Mouse (Mus musculus) heart, embryonic 11.5 days (tissue): ENCODE measurements around the gene Grin2c. TPM values are rescaled to one million over a fixed set of nuclear protein-coding genes. Genes with fewer than 3 reads are reported as not detected.
A peak's percentile ranks its signal among the peaks of the same experiment; 100 is the strongest.

Source experiments
- ATAC-seq: fragments of 200-750 bp; cut with Nextera tagmentation; replicated peaks from 2 replicates; pipeline ENCODE4 v1.8.0; 2017; ENCODE audit warnings: moderate library complexity; ENCODE audit not compliant: insufficient number of reproducible peaks, low FRiP score, low TSS enrichment
- H3K27ac ChIP-seq: fragments of 300-500 bp; sonication (generic); 2 replicates; pipeline ENCODE4 v1.5.1; 2014; ENCODE audit warnings: mild to moderate bottlenecking, low read depth, low read length
- H3K27me3 ChIP-seq: fragments of 300-500 bp; sonication (generic); 2 replicates; pipeline ENCODE4 v1.6.1; 2014; ENCODE audit warnings: mild to moderate bottlenecking, low read length, mixed read lengths; ENCODE audit not compliant: control insufficient read depth, insufficient read depth
- H3K36me3 ChIP-seq: fragments of 300-500 bp; sonication (generic); 2 replicates; pipeline ENCODE4 v1.6.1; 2014; ENCODE audit warnings: mild to moderate bottlenecking, low read length, moderate library complexity, mixed read lengths; ENCODE audit not compliant: control insufficient read depth, insufficient read depth
- H3K4me1 ChIP-seq: fragments of 300-500 bp; sonication (generic); 2 replicates; pipeline ENCODE4 v1.6.1; 2014; ENCODE audit warnings: low read length; ENCODE audit not compliant: control insufficient read depth, insufficient read depth
- H3K4me2 ChIP-seq: fragments of 300-500 bp; sonication (generic); 2 replicates; pipeline ENCODE4 v1.6.1; 2014; ENCODE audit warnings: mild to moderate bottlenecking, moderate library complexity
- H3K4me3 ChIP-seq: fragments of 300-500 bp; sonication (generic); 2 replicates; pipeline ENCODE4 v1.5.1; 2014; ENCODE audit warnings: low read depth, low read length
- H3K9ac ChIP-seq: fragments of 300-500 bp; sonication (generic); 2 replicates; pipeline ENCODE4 v1.6.1; 2014; ENCODE audit warnings: mild to moderate bottlenecking, low read depth, low read length, moderate library complexity
- H3K9me3 ChIP-seq: fragments of 300-500 bp; sonication (generic); replicated peaks from 2 replicates; pipeline ENCODE4 v1.6.1; 2016; ENCODE audit warnings: low read length; ENCODE audit not compliant: control insufficient read depth
- WGBS: fragments of 180-500 bp; shearing (Covaris S2); extraction: QIAGEN DNeasy Blood & Tissue Kit; methylation state at CpG from one replicate; pipeline ENCODE4 v1.1.7; 2014; ENCODE audit not compliant: insufficient replicate concordance; 5-methylcytosine and 5-hydroxymethylcytosine counted together
- polyA plus RNA-seq: library from polyadenylated mRNA; unstranded; fragments of >200 nt; fragmentation: Nextera tagmentation; extraction: Ambion mirVana; gene quantifications from 2 replicates; pipeline ENCODE4 v1.2.1, GENCODE M21; 2014

The Grin2c gene
- polyA plus RNA-seq, 1 experiment from 2014 or later = 0.13 TPM

DNA sequence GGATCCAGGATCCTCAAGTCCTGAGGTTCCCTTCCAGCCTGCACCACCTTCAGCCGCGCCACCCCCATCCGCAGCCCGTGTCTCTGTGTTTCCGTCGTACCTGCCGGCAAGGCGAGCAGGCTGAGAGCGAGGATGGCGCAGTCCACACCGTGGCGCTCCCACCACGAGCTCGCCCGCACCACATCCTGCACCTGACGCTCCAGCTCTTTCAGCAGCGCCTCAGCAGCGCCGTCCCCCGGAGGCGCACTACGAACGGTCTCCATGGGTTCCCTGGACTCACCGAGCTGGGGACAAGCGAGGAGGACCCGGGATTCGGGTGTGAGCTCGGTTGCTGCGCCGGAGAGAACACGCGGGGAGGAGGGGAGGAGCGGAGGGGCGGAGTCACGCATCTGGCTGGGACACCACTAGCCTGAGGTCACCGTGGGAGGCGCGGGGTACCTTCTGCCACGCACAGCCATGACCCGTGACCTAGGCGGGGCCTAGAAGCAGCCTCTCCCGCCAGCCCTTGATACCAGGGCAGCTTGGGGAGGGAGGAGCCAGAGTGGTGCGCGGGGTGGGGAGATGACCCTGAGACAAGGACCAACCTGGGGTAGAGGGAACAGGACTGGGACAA lies 30.3 kb upstream of the Grin2c start, which contains the start of gene Fads6:
Gene Fads6, minus strand, starts transcription at position 450 of the 613 bp plus-strand sequence.
- Histone ChIP-seq H3K36me3 (no peaks in the 10 kb centered on the region), H3K27me3 (peaks cover 36% of the 10 kb centered on the region), H3K27ac (no peak within 1 kb of the TSS), H3K4me3 (peak within 1 kb of the TSS; percentile 40), H3K4me2 (peak within 1 kb of the TSS; percentile 75), H3K9ac (peak within 1 kb of the TSS; percentile 11), H3K4me1 (peaks cover 4% of the 10 kb centered on the region; the same call in 1 of the 2 replicates), H3K9me3 (no peaks in the 10 kb centered on the region)
- ATAC-seq = 0 out of 2 replicates have a peak, but pooled peaks have one; percentile 33
- 1% methylated on average over 44 of the region's 44 CpGs for WGBS

DNA sequence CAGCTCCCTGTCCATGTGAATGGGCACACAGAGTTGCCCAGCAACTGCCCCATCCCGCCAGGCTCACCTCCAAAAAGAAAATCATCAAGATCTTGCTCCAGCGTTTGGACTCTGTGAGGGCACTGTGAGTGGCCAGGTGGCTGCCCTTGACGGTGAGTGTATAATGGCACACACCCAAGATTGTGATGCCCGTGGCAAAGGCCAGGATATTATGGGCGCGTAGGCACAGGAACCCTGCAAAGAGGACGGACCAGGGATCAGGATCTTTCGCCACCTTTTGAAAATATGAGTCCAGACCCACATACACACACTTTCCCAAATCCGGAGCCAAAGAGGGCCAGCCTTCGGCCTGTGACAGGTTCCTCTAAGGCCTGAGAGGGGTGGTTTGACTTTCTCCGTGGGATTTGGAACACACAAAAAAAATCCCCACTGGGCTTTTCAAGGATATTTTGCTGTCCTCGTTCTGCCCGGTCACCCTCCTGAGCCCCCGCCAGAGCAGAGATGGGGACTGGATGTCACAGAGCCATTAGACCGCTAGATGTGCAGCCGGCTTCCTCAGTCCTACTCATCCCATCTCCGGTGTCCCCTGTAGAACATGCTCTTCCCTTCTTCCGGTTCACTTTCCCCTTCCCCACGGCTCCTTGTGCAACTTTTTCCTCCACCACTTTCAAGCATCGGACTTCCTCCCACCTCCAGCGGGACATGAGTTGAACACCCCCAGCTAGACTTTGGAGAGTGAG lies 29.6 kb upstream of the Grin2c start:
- ATAC-seq = no peak
- Histone ChIP-seq H3K27me3 (peaks cover 36% of the 10 kb centered on the region), H3K4me1 (peaks cover 4% of the 10 kb centered on the region; the same call in 1 of the 2 replicates), H3K4me3 (peak overlapping the region; percentile 40), H3K36me3 (no peaks in the 10 kb centered on the region), H3K9me3 (no peaks in the 10 kb centered on the region), H3K27ac (no peak overlapping the region), H3K9ac (peak overlapping the region; percentile 11), H3K4me2 (peak overlapping the region; percentile 75)
- WGBS = 51% methylated on average over 21 of the region's 21 CpGs

DNA sequence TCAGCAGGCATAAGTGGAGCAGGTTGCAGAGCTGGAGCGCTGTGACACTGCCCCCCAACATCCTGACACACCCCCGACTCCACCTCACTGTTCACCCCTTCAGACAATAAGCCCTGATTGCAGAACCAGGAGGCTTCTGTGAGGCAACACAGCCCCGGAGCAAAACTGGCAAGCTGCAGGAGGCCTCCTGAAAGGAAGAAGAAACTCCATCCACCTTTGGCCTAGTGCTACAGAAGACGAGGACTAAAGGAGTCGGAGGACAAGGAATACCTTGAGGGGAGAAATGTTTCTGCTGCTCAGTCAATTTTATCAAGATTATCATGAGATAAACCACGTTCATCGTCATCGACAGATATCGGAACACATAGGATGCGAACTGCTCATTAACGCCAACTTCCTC lies 28.9 kb upstream of the Grin2c start:
- H3K36me3 ChIP-seq = no peaks in the 10 kb centered on the region
- peaks cover 36% of the 10 kb centered on the region for H3K27me3 ChIP-seq
- WGBS = 84% methylated on average over 11 of the region's 11 CpGs
- peaks cover 4% of the 10 kb centered on the region; the same call in 1 of the 2 replicates for H3K4me1 ChIP-seq
- no peak overlapping the region for H3K9ac ChIP-seq
- H3K27ac ChIP-seq = no peak overlapping the region
- H3K9me3 ChIP-seq = no peaks in the 10 kb centered on the region
- no peak overlapping the region for H3K4me2 ChIP-seq
- ATAC-seq = no peak
- no peak overlapping the region for H3K4me3 ChIP-seq

DNA sequence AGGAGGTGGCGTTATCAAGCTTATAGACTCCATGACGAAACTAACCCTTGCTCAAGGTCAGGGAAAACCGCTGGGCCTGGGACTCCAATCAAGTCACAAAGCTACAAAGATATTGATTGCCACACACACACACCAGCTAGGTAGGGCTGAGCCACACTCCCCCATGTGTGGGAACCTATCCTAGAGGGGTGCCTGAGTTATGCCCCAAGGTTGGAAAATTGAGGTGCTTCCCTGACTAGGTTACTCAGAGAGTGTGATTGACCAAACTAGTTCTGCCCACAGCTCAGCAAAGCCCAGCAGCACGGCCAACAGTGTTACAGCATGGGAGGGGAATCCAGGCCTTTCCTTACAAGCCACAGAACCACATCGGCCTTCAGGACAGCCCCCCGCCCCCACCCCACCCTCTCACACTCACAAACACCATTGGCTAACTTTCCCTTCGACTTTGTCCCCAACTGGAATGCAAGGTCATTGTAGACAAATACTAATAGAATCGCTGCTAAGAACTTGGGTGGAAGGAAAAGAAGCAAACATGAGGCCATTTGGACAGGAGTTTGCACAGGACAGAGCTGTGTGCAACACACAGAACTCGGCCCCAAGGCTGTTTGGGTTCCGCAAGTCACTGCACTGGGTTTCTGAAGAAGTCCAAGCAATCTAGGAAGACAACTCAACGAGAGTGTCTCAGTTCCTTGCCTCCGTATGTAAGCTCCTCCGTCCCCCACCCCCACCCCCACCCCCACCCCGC lies 25.8 kb upstream of the Grin2c start:
- WGBS = 55% methylated on average over 14 of the region's 14 CpGs
- no peaks in the 10 kb centered on the region for H3K9me3 ChIP-seq
- H3K9ac ChIP-seq = no peak overlapping the region
- no peak overlapping the region for H3K4me2 ChIP-seq
- no peak overlapping the region for H3K27ac ChIP-seq
- no peak for ATAC-seq
- H3K4me1 ChIP-seq = peaks cover 4% of the 10 kb centered on the region; the same call in 1 of the 2 replicates
- H3K27me3 ChIP-seq = peaks cover 19% of the 10 kb centered on the region
- H3K36me3 ChIP-seq = no peaks in the 10 kb centered on the region
- H3K4me3 ChIP-seq = no peak overlapping the region

DNA sequence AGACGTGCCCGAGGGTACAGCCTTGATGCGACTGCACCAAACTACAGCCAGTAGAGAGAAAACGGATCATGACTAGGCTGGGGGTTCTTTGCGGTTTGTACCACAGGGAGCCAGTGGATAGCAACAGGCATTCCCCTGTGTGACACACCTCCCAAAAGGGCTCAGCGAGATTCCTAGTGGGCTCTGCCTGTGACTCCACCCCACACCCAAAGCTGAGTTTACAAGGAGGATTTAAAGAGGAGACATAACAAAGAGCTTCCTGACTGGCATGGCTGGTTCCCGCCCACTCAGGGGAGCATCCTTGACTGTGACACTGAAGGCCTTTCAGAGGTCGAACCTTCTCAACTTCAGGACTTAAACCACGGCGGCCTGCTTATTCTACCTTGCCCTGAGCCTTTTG lies 24.5 kb upstream of the Grin2c start:
- Histone ChIP-seq H3K36me3 (no peaks in the 10 kb centered on the region), H3K4me3 (no peak overlapping the region), H3K4me2 (no peak overlapping the region), H3K9ac (no peak overlapping the region), H3K27me3 (peaks cover 8% of the 10 kb centered on the region; the same call in 1 of the 2 replicates), H3K4me1 (no peaks in the 10 kb centered on the region; the same call in 1 of the 2 replicates), H3K9me3 (no peaks in the 10 kb centered on the region), H3K27ac (no peak overlapping the region; the same call in 1 of the 2 replicates)
- 77% methylated on average over 10 of the region's 10 CpGs for WGBS
- no peak for ATAC-seq

DNA sequence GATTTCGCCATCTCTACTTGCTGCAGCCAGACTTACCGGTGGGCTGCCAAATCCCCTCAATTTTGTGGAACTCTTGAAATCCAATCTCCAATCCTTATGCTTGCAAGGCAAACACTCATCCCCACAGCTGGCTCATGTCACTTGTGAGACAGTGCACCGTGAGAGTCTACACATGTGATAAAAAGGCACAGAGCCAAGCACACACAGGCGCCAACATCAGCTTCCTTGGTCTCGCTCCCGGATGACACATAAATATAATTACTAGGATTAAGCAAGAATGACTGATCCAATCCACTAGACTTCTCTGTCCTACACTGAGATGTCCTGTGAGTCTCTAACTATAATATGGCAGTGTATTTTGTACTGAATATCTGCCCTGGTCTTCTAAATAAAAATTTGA lies 23.9 kb upstream of the Grin2c start:
- peaks cover 4% of the 10 kb centered on the region; the same call in 1 of the 2 replicates for H3K27me3 ChIP-seq
- no peaks in the 10 kb centered on the region for H3K36me3 ChIP-seq
- no peak overlapping the region for H3K4me3 ChIP-seq
- H3K27ac ChIP-seq = no peak overlapping the region
- ATAC-seq = no peak
- 74% methylated on average over 6 of the region's 6 CpGs for WGBS
- H3K9me3 ChIP-seq = no peaks in the 10 kb centered on the region
- H3K4me1 ChIP-seq = no peaks in the 10 kb centered on the region; the same call in 1 of the 2 replicates
- H3K4me2 ChIP-seq = no peak overlapping the region
- H3K9ac ChIP-seq = no peak overlapping the region

DNA sequence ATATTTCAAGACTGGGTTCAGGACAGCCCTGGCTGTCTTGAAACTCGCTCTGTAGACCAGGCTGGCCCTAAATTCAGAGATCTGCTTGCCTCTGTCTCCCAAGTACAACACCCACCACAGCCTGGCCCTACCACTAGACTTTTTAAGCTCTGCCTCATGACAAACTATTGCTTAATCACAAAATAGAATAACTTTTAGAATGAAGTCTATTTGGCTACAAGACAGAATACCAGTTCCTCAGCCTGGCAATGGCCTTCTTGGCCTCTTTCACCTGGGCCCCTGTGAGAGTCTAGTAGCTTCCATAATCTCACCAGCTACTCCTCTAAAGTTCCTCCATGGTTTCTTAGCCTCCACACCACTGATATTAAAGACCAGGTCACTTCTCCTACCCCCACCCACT lies 23.3 kb upstream of the Grin2c start:
- no peak overlapping the region for H3K9ac ChIP-seq
- H3K4me2 ChIP-seq = no peak overlapping the region
- no peaks in the 10 kb centered on the region for H3K9me3 ChIP-seq
- no peak overlapping the region for H3K4me3 ChIP-seq
- no peak for ATAC-seq
- no peaks in the 10 kb centered on the region for H3K36me3 ChIP-seq
- WGBS = 85% methylated on average over 1 of the region's 1 CpGs
- H3K27me3 ChIP-seq = no peaks in the 10 kb centered on the region
- H3K27ac ChIP-seq = no peak overlapping the region
- H3K4me1 ChIP-seq = no peaks in the 10 kb centered on the region; the same call in 1 of the 2 replicates

DNA sequence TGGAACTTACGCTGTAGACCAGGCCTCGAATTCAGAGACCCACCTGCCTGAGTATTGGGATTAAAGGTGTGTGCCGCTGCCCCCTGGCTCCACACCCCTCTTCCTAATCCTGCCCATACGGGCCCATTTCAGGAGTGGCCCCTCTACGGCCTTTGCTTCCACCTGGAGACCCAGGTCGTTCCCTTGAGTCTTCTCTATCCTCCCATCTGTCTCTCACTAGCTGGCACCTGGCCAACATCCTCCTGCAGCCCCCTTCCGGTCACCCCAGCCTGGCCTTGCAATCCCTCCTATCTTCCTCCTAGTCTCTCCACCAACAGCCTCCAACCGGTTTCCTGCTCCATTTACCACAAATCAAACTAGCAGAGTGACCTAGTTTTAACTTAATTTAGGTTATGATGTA lies 22.8 kb upstream of the Grin2c start:
- Histone ChIP-seq H3K9ac (no peak overlapping the region), H3K4me2 (no peak overlapping the region), H3K27ac (no peak overlapping the region), H3K4me1 (no peaks in the 10 kb centered on the region; the same call in 1 of the 2 replicates), H3K36me3 (no peaks in the 10 kb centered on the region), H3K27me3 (no peaks in the 10 kb centered on the region), H3K4me3 (no peak overlapping the region), H3K9me3 (no peaks in the 10 kb centered on the region)
- ATAC-seq = no peak
- WGBS = 63% methylated on average over 8 of the region's 8 CpGs
